Mouse (Mus musculus) left cerebral cortex, adult 6 months (tissue): Measurements from ENCODE around the gene Cep164. TPM values are rescaled to one million over a fixed set of nuclear protein-coding genes. Genes with fewer than 3 reads are reported as not detected.

Experiments used
- long read RNA-seq, 2 experiments: library from polyadenylated mRNA; unstranded; transcript quantifications; one replicate each; pipeline ENCODE4 v2.0.0; 2019 to 2020
- polyA plus RNA-seq: library from polyadenylated mRNA; unstranded; fragments of <200 nt; fragmentation: Nextera tagmentation; gene quantifications from 2 replicates; pipeline ENCODE4 v1.2.3, GENCODE M21; 2021

Gene Cep164
- 1.5 and 1.9 TPM in 2 replicates for polyA plus RNA-seq
- long read RNA-seq, experiment 1, partial matches to known transcripts: 5 of 8 reads
- long read RNA-seq, experiment 1, other reads (novel, unspliced or antisense): 1 of 8 reads
- long read RNA-seq, experiment 2, partial matches to known transcripts: 10 of 11 reads
- long read RNA-seq, experiment 2, other reads (novel, unspliced or antisense): 1 of 11 reads

GRCm38 (mm10) chr9:45828291-45828963, at the start of gene Cep164:
Gene Cep164, minus strand, starts transcription at chr9:45828691.

GRCm38 (mm10) chr9:45838434-45839138, 10.1 kb upstream of the Cep164 start, which contains the start of gene Bace1:
Gene Bace1, plus strand, starts transcription at chr9:45838580.

Other genes starting within 250 kb of the Cep164 start
- 29.3 and 30.1 TPM in 2 replicates for gene Bace1, start 9.9 kb upstream of the Cep164 start, polyA plus RNA-seq
- gene Pcsk7, start 77.8 kb upstream of the Cep164 start, polyA plus RNA-seq: 6.9 and 7.1 TPM in 2 replicates
- 27.7 and 44.1 TPM in 2 replicates for gene Rnf214, start 78.2 kb upstream of the Cep164 start, polyA plus RNA-seq
- gene Tagln, start 107.4 kb upstream of the Cep164 start, polyA plus RNA-seq: 3.7 and 4.3 TPM in 2 replicates
- gene Sidt2, start 126.6 kb upstream of the Cep164 start, polyA plus RNA-seq: 10.9 and 44.3 TPM in 2 replicates
- 131 and 177 TPM in 2 replicates for gene Pafah1b2, start 184.0 kb upstream of the Cep164 start, polyA plus RNA-seq
- 12.3 and 14.0 TPM in 2 replicates for gene Sik3, start 184.1 kb upstream of the Cep164 start, polyA plus RNA-seq